Mouse (Mus musculus) ES-Bruce4 (cell line): ENCODE data around the gene Aebp2. TPM values are rescaled to one million over a fixed set of nuclear protein-coding genes. Genes with fewer than 3 reads are reported as not detected.
A peak's percentile ranks its signal among the peaks of the same experiment; 100 is the strongest.

Experiments used
- H3K27ac ChIP-seq: 2 replicates; pipeline ENCODE4 v1.5.1; 2012; ENCODE audit warnings: low read length, inconsistent platforms; ENCODE audit not compliant: insufficient read depth
- H3K27me3 ChIP-seq: 2 replicates; pipeline ENCODE4 v1.6.1; 2012; ENCODE audit warnings: mild to moderate bottlenecking, low read length, inconsistent platforms; ENCODE audit not compliant: control insufficient read depth, poor library complexity, insufficient read depth, severe bottlenecking
- H3K36me3 ChIP-seq: 2 replicates; pipeline ENCODE4 v1.6.1; 2012; ENCODE audit warnings: inconsistent platforms, mild to moderate bottlenecking, low read length, moderate library complexity; ENCODE audit not compliant: control insufficient read depth, poor library complexity, insufficient read depth, severe bottlenecking
- H3K4me1 ChIP-seq: one replicate; pipeline ENCODE4 v1.8.1; 2011; ENCODE audit warnings: low read length; ENCODE audit not compliant: control insufficient read depth, insufficient read depth
- H3K4me3 ChIP-seq: 2 replicates; pipeline ENCODE4 v1.5.1; 2011; ENCODE audit warnings: low read depth, mild to moderate bottlenecking, low read length
- H3K9ac ChIP-seq: 2 replicates; pipeline ENCODE4 v1.6.1; 2012; ENCODE audit warnings: low read depth, mild to moderate bottlenecking, inconsistent platforms; ENCODE audit not compliant: poor library complexity, severe bottlenecking
- H3K9me3 ChIP-seq: replicated peaks from 2 replicates; pipeline ENCODE4 v1.6.1; 2012; ENCODE audit warnings: mild to moderate bottlenecking, low read length, inconsistent platforms; ENCODE audit not compliant: control insufficient read depth, poor library complexity, insufficient read depth, severe bottlenecking
- CTCF ChIP-seq: IDR thresholded peaks from one replicate; pipeline ENCODE4 v1.8.1; 2011; ENCODE audit warnings: low read depth, low read length
- EP300 ChIP-seq: IDR thresholded peaks from 2 replicates; pipeline ENCODE4 v1.6.1; 2011; ENCODE audit warnings: low read depth, low read length; ENCODE audit not compliant: insufficient read depth
- POLR2A ChIP-seq: IDR thresholded peaks from one replicate; pipeline ENCODE4 v1.8.1; 2011; ENCODE audit warnings: low read length; ENCODE audit not compliant: insufficient read depth
- polyA plus RNA-seq: library from polyadenylated mRNA; stranded (reverse); fragments of >200 nt; gene quantifications from 2 replicates; pipeline ENCODE4 v1.2.4, GENCODE M21; 2011; ENCODE audit warnings: low read depth; ENCODE audit not compliant: missing spikeins, insufficient read depth, insufficient read length

Aebp2 gene
- polyA plus RNA-seq, 1 experiment, result 93.7 TPM

DNA sequence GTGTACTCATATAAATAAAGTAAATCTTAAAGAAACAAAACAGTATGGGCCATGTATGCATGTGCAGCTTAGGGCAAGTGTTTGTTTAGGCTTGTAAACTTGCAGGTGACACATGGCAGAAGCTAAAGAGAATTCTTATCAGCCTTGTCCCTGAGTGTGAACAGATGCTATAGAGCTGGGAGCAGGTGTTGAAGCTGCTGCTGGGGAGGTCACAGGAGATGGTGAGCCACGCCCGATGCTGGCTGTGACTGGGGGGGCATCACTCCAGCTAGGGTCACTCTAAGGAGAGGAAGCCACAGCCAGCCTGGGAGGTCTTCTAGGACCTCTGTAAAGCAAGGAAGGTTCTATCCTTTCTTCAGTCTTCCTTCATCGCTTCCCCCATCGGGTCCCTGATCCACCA lies 53.6 kb downstream of the Aebp2 start:
- H3K4me3 ChIP-seq, result no peak overlapping the region

DNA sequence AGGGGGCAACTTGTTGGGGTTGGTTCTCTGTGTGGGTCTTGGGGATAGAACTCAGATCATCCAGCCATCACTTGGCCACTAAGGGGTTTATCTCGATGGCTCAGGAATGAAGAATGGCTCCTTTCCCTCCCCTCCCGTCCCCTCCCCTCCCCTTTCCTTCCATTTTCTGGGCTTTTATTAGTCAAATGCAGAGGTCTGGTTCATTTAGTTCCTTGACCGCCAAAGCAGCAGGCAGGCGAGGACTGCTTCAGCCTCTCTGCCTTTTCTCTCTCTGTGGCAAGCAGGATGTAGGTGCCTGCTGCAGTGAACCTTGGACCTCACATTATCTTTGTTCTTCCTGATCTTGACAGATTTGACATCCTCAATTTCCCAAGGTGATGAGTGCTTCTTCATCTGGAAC lies 54.6 kb downstream of the Aebp2 start:
- Histone ChIP-seq H3K9me3 (no peaks in the 10 kb centered on the region), H3K27ac (peak overlapping the region; percentile 72), H3K27me3 (no peaks in the 10 kb centered on the region), H3K4me1 (peaks cover 10% of the 10 kb centered on the region), H3K9ac (no peak overlapping the region), H3K4me3 (no peak overlapping the region), H3K36me3 (no peaks in the 10 kb centered on the region)
- peak; percentile 14 for TF ChIP-seq POLR2A
- no peak for TF ChIP-seq CTCF
- TF ChIP-seq EP300, result peak; percentile 68; the same call in 1 of the 2 replicates

More for the DNA sequence above, 53.6 kb downstream of the Aebp2 start:
- Histone ChIP-seq H3K27ac (no peak overlapping the region), H3K27me3 (no peaks in the 10 kb centered on the region), H3K36me3 (no peaks in the 10 kb centered on the region), H3K4me1 (peaks cover 10% of the 10 kb centered on the region), H3K9ac (no peak overlapping the region), H3K9me3 (no peaks in the 10 kb centered on the region)
- TF ChIP-seq POLR2A (no peak), CTCF (no peak), EP300 (peak; percentile 49; the same call in 1 of the 2 replicates)

GRCm38 (mm10) chr6:140677960-140678359 lies 55.5 kb downstream of the Aebp2 start:
- Histone ChIP-seq H3K9ac (no peak overlapping the region), H3K4me3 (no peak overlapping the region), H3K9me3 (no peaks in the 10 kb centered on the region), H3K4me1 (peaks cover 10% of the 10 kb centered on the region), H3K27ac (no peak overlapping the region), H3K36me3 (no peaks in the 10 kb centered on the region), H3K27me3 (no peaks in the 10 kb centered on the region)
- TF ChIP-seq CTCF (no peak), POLR2A (no peak), EP300 (no peak)

DNA sequence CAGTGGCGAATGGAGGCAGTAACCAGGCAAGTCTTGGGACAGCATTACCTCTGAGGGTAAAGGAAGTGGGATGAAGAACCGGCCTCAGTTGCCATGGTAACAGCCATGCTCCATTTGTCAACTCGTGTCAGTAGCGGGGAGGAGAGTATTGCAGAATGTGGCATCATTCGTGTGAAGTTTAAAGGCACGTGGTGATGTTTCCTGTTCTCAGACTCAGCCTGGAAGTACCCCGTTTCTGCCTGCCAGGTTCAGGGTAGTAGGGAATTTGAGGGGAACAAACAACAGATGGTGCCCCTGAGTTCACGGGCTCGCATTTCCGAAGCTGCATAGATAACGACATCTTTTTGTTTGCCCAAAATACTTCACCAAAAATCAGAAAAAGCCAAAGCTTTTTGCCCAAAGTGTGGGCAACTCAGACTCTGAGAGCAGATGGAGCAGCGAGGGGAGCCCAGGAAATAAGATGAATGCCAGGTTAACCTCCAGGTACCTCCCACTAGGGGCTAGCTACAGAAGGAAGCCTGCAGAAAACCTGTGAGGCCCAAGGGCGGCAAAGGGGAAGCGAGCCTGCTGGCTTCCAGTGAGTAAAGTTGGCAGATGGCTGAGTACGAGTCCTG lies 56.3 kb downstream of the Aebp2 start:
- TF ChIP-seq POLR2A (no peak), EP300 (no peak), CTCF (no peak)
- no peaks in the 10 kb centered on the region for H3K36me3 ChIP-seq
- H3K27ac ChIP-seq, result no peak overlapping the region
- no peak overlapping the region for H3K4me3 ChIP-seq
- H3K4me1 ChIP-seq, result peaks cover 10% of the 10 kb centered on the region
- no peaks in the 10 kb centered on the region for H3K27me3 ChIP-seq
- H3K9ac ChIP-seq, result no peak overlapping the region
- H3K9me3 ChIP-seq, result no peaks in the 10 kb centered on the region

DNA sequence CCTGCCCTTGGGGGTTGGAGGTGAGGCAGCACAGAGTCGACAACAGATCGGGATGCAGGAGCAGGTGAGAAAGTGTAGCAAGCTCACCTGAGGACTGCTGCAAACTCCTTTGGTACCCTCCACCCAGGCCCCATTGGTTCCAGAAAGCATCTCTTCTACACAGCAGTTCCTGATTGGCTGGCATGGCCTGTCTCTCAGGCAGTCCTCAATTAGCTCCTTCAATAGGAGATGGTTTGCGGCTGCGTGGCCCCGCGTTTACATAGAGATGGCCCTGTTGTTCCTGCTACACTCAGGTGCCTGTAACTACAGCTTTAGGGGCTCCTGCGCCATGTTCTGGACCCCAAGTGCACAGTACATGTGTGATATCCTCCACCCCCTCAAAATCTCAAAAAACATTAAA lies 58.2 kb downstream of the Aebp2 start:
- Histone ChIP-seq H3K9ac (no peak overlapping the region), H3K9me3 (no peaks in the 10 kb centered on the region), H3K36me3 (no peaks in the 10 kb centered on the region), H3K4me1 (peaks cover 5% of the 10 kb centered on the region), H3K27ac (no peak overlapping the region), H3K27me3 (no peaks in the 10 kb centered on the region), H3K4me3 (peak overlapping the region; percentile 13)
- no peak for TF ChIP-seq POLR2A
- TF ChIP-seq EP300, result no peak
- no peak for TF ChIP-seq CTCF

- Histone ChIP-seq H3K4me3 (no peak overlapping the region), H3K27me3 (no peaks in the 10 kb centered on the region), H3K9me3 (no peaks in the 10 kb centered on the region), H3K36me3 (no peaks in the 10 kb centered on the region), H3K4me1 (peaks cover 2% of the 10 kb centered on the region), H3K27ac (no peak overlapping the region), H3K9ac (no peak overlapping the region)
- TF ChIP-seq EP300 (no peak), POLR2A (no peak), CTCF (no peak)
Measured at GRCm38 (mm10) chr6:140682829-140683228, 60.4 kb downstream of the Aebp2 start.
